Mouse (Mus musculus) C2C12 (cell line): Measurements from ENCODE around the gene Slc38a3.

Source experiments
- CEBPB ChIP-seq: IDR thresholded peaks from one replicate; pipeline ENCODE4 v1.6.1; 2011; ENCODE audit warnings: low read depth, mild to moderate bottlenecking, control low read depth, moderate library complexity
- CTCF ChIP-seq: IDR thresholded peaks from one replicate; pipeline ENCODE4 v1.5.1; 2011; ENCODE audit not compliant: control insufficient read depth, insufficient read depth, insufficient read length
- MAX ChIP-seq: IDR thresholded peaks from one replicate; pipeline ENCODE4 v1.6.1; 2011; ENCODE audit warnings: mild to moderate bottlenecking, control low read depth
- MYOG ChIP-seq: IDR thresholded peaks from one replicate; pipeline ENCODE4 v1.6.1; 2011; ENCODE audit not compliant: control insufficient read depth, insufficient read length; ENCODE audit errors: extremely low read depth
- USF1 ChIP-seq: IDR thresholded peaks from one replicate; pipeline ENCODE4 v1.6.1; 2011; ENCODE audit warnings: low read depth, mild to moderate bottlenecking, control low read depth, moderate library complexity

- TF ChIP-seq CTCF (no peak), MAX (no peak), CEBPB (no peak), USF1 (no peak), MYOG (no peak)
Observed at GRCm38 (mm10) chr9:107668011-107668410, 1.3 kb downstream of the Slc38a3 start.
